Mouse (Mus musculus) adrenal gland, postnatal 14 days (tissue): ENCODE data around the gene Lrp5. TPM values are rescaled to one million over a fixed set of nuclear protein-coding genes. Genes with fewer than 3 reads are reported as not detected.

Experiments
- DNase-seq: peaks from one replicate; pipeline ENCODE4 v3.0.0; 2021; ENCODE audit warnings: mixed read lengths
- total RNA-seq: library from RNA; stranded (reverse); gene quantifications from 2 replicates; pipeline ENCODE4 v1.2.3, GENCODE M21; 2021

Lrp5 gene
- total RNA-seq, 1 experiment from 2014 or later = 97.9 TPM

DNA sequence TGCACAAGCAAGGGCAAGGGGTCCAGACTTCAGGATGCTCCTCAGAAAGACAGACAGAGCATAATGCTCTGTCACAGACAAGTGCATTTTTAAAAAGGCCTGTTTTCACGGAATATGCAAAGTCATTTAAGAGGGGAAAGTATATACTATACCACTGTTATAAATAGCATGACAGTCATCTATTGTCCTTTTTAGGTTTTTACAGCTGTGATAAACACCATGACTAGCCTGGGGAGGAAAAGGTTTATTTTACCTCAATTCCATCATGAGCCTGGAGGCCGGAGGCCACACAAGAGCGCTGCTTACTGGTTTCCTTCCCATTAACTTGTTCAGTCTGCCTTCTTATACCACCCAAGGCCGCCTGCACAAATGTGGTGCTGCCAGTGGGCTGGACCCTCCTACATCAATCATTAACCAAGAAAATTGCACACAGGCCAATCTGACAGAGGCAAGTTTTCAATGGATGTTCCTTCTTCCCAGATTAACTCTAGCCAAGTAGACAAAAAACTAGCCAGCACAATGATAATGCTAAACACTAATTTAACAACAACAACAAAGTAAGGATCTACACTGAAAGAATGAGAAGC lies 134.7 kb downstream of the Lrp5 start:
- DNase-seq = no peak

DNA sequence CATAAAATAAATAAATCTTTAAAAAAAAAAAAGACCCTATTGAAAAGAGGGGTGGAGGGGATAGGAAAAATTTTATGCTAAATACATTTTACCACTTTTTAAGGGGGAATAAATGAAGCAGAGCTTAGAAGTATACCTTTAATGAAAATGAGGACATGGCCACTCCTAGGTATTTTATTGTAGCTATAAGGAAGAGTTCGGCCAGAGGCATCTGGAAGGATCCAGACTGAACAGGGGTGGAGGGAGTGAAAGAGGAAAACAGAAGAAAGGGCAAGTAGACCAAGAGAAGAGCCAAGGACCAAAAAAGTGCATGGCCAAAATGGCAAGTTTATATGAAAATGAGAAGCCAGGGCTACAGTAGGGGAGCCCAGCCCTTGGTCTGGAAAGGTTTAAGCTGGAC lies 136.3 kb downstream of the Lrp5 start:
- no peak for DNase-seq

DNA sequence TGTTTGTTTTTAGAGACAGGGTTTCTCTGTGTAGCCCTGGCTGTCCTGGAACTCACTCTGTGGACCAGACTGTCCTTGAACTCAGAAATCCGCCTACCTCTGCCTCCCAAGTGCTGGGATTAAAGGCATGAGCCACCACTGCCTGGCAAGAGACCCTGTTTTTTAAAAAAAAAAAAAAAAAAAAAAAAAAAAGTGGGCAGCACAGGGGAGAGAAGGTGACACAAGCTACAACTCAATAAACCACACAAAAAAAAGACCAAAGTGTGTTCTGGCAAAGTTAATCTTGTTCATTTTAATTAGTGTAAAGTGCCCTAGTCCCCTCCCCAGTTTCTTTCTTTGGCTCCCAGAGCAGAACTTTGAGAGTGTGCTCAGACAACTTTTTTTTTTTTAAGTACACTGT lies 137.1 kb downstream of the Lrp5 start:
- DNase-seq = no peak

DNA sequence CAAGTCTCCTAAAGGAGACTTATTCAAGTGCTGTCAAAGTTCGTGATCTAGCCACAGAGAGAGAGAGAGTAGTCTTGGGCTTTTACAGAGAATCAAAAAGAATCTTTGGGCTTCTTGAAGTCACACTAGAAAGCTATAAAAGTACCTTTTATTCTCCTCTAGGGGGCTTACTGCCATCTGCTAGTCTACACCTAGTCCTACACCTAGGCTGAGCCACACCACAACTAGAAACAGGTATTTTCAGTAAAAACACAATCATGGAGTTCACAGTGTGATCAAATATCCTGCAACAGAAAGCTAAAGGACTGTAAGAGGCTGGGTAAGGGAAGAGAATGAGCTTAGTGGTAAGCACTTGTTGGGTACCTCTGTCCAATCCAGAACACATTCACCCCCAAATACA lies 138.1 kb downstream of the Lrp5 start:
- no peak for DNase-seq

DNA sequence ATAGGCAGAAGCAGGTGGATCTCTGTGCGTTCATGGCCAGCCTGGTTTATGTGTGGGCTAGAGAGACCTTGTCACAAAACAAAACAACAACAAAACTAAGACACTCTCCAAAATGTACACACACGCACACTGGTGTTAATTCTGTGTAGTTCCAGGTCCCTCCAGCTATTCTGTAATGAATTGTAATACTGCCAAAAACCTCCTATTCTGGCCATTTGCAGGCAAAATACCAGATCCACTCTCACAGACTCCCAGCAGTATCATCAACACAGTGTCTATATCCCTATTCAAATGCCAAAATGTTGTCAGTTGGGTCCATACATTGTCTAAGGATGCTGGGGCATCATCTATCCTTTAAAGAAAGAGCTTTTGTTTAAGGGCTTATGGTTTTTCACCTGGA lies 141.4 kb downstream of the Lrp5 start:
- no peak for DNase-seq

DNA sequence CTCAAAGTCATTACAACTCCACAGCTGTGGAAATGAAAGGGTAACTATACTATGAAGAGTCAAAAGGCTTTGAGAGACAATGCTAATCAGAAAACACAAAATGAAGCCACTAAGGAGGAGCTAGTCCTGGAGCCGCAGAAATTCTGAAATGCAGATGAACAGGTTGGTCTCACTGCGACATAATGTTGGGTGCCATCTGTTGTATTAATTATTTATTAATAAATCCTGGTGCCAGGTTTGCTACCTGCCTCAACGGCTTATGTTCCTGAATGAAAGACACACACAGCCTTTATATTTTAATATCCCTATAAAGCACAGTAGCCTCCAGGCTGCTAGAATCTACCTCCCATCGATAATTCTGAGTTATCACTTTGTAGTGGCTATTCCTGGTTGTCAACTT lies 143.8 kb downstream of the Lrp5 start:
- DNase-seq = no peak

DNA sequence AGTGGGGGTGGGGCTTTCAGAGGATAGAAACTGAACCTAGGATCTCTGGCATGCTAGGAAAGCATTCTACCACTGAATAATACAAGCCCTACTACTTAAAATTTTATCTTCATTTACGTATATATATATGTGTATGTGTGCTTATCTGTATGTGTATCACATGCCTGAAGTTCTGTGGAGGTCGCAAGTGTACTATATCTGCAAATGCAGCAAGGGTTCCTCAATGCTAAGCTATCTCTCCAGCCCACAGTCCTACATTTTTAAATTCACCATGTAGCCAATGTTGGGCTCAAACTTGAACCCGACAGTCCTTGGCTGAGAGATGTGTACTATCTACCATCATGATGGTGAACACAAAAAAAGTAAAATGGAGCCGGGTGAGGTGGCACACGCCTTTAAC lies 145.4 kb downstream of the Lrp5 start:
- DNase-seq = no peak

DNA sequence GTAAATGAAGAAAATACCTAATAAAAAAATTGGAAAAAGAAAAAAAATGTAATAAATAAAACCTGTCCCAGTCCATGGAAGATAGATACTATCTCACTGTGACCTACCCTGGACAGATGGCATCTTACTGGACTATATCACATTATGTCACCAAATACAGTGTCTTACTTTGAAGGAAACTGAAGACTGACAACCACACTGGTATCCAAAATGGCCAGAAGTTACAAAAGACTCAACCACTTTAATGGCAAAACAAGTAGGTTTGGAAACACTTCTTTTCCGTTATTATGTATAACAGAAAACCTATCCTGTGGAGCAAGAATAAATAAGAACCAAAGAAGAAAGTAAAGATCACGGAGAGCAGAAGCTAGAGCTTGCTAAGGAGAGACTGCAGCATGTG lies 146.1 kb downstream of the Lrp5 start:
- no peak for DNase-seq

DNA sequence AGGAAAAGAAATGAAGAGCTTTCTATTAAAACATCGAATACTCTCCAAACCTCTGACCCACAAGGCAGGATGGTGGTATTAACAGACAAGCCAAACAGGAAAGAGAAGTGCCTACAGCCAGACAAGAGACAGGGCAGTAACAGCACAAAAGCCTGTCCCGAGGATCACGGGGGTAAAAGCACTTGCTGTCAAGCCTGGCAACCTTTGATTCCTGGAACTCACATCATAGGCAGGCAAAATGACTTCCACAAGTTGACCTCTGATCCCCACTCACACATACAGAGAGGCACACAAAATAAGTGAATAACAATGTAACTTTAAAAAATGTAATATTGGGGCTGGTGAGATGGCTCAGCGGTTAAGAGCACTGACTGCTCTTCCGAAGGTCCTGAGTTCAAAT lies 146.9 kb downstream of the Lrp5 start:
- DNase-seq = no peak

DNA sequence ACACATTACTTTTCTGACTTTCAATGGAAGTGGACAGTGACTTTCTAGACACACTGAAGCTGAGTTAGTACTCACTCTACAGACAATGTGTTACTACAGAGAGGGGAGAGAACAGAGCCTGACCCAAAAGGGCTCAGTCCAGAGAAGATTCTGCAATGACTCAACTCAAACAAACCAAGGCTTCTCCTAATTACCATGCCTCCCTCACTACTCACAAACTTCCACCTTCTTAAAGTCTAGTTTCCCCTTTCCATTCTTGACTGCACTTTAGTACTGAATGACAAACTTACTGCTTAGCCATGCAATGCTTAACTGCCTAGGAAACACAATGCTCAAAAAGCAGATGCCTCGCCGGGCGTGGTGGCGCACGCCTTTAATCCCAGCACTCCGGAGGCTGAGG lies 148.7 kb downstream of the Lrp5 start:
- DNase-seq = no peak

DNA sequence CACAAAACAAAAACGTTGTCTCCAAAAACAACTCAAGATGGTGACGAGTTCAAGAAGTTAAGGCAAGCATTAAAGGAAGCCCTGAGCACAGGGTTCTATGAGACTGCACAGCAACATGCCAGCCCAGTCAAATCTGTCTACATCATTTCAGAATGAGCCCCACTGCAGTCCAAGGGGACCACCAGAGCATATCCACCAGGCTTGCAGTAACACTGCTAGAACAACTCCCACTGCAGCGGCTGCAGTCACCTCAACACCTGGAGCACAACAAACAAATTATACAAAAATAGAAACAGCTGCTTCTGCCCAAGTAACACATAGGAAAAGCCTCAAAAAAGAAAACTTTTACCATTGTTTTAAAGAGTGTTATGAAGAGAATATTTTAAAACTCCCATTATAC lies 151.4 kb downstream of the Lrp5 start:
- DNase-seq = no peak

Other genes starting within 250 kb of the Lrp5 start
- 105 and 106 TPM in 2 replicates for gene Ppp6r3, start 110.8 kb downstream of the Lrp5 start, total RNA-seq
- 29.2 and 33.7 TPM in 2 replicates for gene 1810055G02Rik, start 21.7 kb upstream of the Lrp5 start, total RNA-seq
- 63.2 and 63.9 TPM in 2 replicates for gene Kmt5b, start 80.9 kb upstream of the Lrp5 start, total RNA-seq
- 52.0 and 82.2 TPM in 2 replicates for gene Chka, start 165.2 kb upstream of the Lrp5 start, total RNA-seq
- 44.3 and 48.8 TPM in 2 replicates for gene Tcirg1, start 220.6 kb upstream of the Lrp5 start, total RNA-seq
- 440 and 447 TPM in 2 replicates for gene Ndufs8, start 226.2 kb upstream of the Lrp5 start, total RNA-seq
- gene Aldh3b1, start 243.2 kb upstream of the Lrp5 start, total RNA-seq = 57.8 and 73.4 TPM in 2 replicates
- gene Unc93b1, start 248.6 kb upstream of the Lrp5 start, total RNA-seq = 35.4 and 48.9 TPM in 2 replicates